Mouse (Mus musculus) hindbrain, postnatal 0 days (tissue): Measurements from ENCODE around the gene Fbln2. TPM values are rescaled to one million over a fixed set of nuclear protein-coding genes. Genes with fewer than 3 reads are reported as not detected.

Experiments
- ATAC-seq: fragments of 200-750 bp; cut with Nextera tagmentation; 2 replicates; pipeline ENCODE4 v1.8.0; 2017; ENCODE audit warnings: mild to moderate bottlenecking, moderate TSS enrichment, moderate library complexity
- DNase-seq: peaks from one replicate; pipeline ENCODE4 v3.0.0-alpha.2; 2015; ENCODE audit warnings: low spot score
- H3K27ac ChIP-seq: fragments of 300-500 bp; sonication (generic); 2 replicates; pipeline ENCODE4 v1.5.1; 2014; ENCODE audit warnings: mild to moderate bottlenecking
- H3K27me3 ChIP-seq: fragments of 300-500 bp; sonication (generic); 2 replicates; pipeline ENCODE4 v1.6.1; 2014; ENCODE audit warnings: low read length, mixed read lengths; ENCODE audit not compliant: insufficient read depth
- H3K36me3 ChIP-seq: fragments of 300-500 bp; sonication (generic); 2 replicates; pipeline ENCODE4 v1.6.1; 2014; ENCODE audit warnings: low read length, mixed read lengths; ENCODE audit not compliant: insufficient read depth
- H3K4me1 ChIP-seq: fragments of 300-500 bp; sonication (generic); 2 replicates; pipeline ENCODE4 v1.6.1; 2014; ENCODE audit warnings: antibody characterized with exemption, low read length, mixed read lengths; ENCODE audit not compliant: insufficient read depth
- H3K4me2 ChIP-seq: fragments of 300-500 bp; sonication (generic); 2 replicates; pipeline ENCODE4 v1.6.1; 2014; ENCODE audit warnings: low read depth, mild to moderate bottlenecking, low read length, moderate library complexity, mixed read lengths
- H3K4me3 ChIP-seq: fragments of 300-500 bp; sonication (generic); 2 replicates; pipeline ENCODE4 v1.5.1; 2014; ENCODE audit warnings: low read length
- H3K9ac ChIP-seq: fragments of 300-500 bp; sonication (generic); replicated peaks from 2 replicates; pipeline ENCODE4 v1.6.1; 2014; ENCODE audit warnings: mild to moderate bottlenecking, low read length, moderate library complexity, mixed read lengths
- H3K9me3 ChIP-seq: fragments of 300-500 bp; sonication (generic); 2 replicates; pipeline ENCODE4 v1.6.1; 2016; ENCODE audit warnings: low read length, mixed read lengths
- CTCF ChIP-seq: IDR thresholded peaks from 2 replicates; pipeline ENCODE4 v1.5.1; 2016; ENCODE audit warnings: antibody characterized with exemption, control low read depth, low read depth
- WGBS: fragments of 180-500 bp; shearing (Covaris S2); extraction: QIAGEN DNeasy Blood & Tissue Kit; methylation state at CpG from one replicate; pipeline ENCODE4 v1.1.7; 2014; 5-methylcytosine and 5-hydroxymethylcytosine counted together
- polyA plus RNA-seq: library from polyadenylated mRNA; unstranded; fragments of >200 nt; fragmentation: Nextera tagmentation; extraction: Ambion mirVana; gene quantifications from 2 replicates; pipeline ENCODE4 v1.2.1, GENCODE M21; 2015
- total RNA-seq: library from RNA; depleted of rRNA; stranded (reverse); fragments of >200 nt; gene quantifications from 2 replicates; pipeline ENCODE4 v1.2.3, GENCODE M21; 2014

Gene Fbln2
- total and polyA plus RNA-seq, 2 experiments from 2014 or later = 21.2 to 50.6 TPM

DNA sequence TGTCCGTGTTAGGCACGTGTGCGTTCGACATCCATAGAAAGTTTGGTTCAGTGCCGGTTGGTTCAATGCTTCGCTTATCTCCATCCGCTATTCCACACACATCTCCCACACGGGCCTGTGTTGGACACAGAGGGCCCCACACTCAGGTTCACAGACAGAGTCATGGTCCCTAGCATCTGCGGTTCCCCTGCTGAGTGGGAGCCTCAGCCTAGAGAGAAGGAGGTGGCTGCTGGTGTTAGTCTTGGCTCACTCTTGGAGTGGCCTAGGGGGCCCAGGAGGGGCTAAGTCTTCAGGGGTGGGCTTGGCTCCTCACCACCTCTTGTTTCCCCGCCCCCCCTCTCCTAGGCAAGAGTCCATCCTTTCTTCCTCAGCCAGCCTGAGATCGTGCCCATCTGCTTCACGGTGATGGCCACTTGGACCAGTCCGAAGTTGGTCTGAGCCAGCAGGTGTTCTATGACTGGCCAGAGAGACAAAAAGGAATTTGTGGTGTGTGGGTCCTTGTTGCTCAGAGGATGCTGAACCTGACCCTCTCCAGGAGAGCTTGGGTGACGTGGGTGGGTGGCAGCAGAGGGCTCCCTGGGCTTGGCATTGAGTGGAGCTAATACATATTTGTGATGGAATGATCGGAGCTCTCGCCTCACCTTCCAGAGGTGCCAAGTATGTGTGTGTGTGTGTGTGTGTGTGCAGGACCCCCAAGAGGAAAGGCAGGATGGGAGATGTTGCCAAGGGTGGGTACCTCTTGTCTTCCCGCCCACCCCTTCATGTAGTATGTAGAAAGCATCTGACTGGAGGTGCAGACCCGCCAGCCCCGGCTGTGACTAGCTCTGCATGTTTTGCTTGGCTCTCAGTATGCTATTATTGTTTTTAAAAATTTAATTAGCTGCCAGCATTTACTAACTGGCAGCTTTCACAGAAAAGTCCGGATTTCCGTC, 1.3 kb downstream of the Fbln2 start:
- peak overlapping the region; percentile 46; the same call in 1 of the 2 replicates for H3K9ac ChIP-seq
- peaks cover 12% of the 10 kb centered on the region for H3K4me1 ChIP-seq
- WGBS = 45% methylated on average over 21 of the region's 21 CpGs
- H3K9me3 ChIP-seq = no peaks in the 10 kb centered on the region
- H3K4me3 ChIP-seq = peak overlapping the region; percentile 34
- no peak for DNase-seq
- peak overlapping the region; percentile 60 for H3K4me2 ChIP-seq
- TF ChIP-seq CTCF = no peak
- no peak overlapping the region for H3K27ac ChIP-seq
- peak; percentile 37; the same call in 1 of the 2 replicates for ATAC-seq
- no peaks in the 10 kb centered on the region; the same call in 1 of the 2 replicates for H3K27me3 ChIP-seq
- no peaks in the 10 kb centered on the region for H3K36me3 ChIP-seq

GRCm38 (mm10) chr6:91215454-91215853, 3.2 kb downstream of the Fbln2 start:
- ATAC-seq = no peak
- TF ChIP-seq CTCF = no peak
- no peak overlapping the region for H3K9ac ChIP-seq

GRCm38 (mm10) chr6:91218445-91218844, 6.2 kb downstream of the Fbln2 start:
- H3K9me3 ChIP-seq = no peaks in the 10 kb centered on the region
- H3K27ac ChIP-seq = no peak overlapping the region
- TF ChIP-seq CTCF = no peak
- ATAC-seq (no peak), DNase-seq (peak; percentile 35)
- H3K36me3 ChIP-seq = no peaks in the 10 kb centered on the region
- 27% methylated on average over 9 of the region's 9 CpGs for WGBS
- H3K27me3 ChIP-seq = no peaks in the 10 kb centered on the region; the same call in 1 of the 2 replicates
- H3K9ac ChIP-seq = 0 out of 2 replicates have a peak overlapping the region, but pooled peaks have one; percentile 24
- H3K4me1 ChIP-seq = peaks cover 8% of the 10 kb centered on the region; the same call in 1 of the 2 replicates
- H3K4me2 ChIP-seq = no peak overlapping the region
- H3K4me3 ChIP-seq = no peak overlapping the region

More at GRCm38 (mm10) chr6:91215454-91215853, 3.2 kb downstream of the Fbln2 start:
- Histone ChIP-seq H3K9me3 (no peaks in the 10 kb centered on the region), H3K27ac (no peak overlapping the region), H3K27me3 (no peaks in the 10 kb centered on the region; the same call in 1 of the 2 replicates), H3K4me3 (no peak overlapping the region), H3K4me2 (no peak overlapping the region), H3K4me1 (peaks cover 16% of the 10 kb centered on the region), H3K36me3 (no peaks in the 10 kb centered on the region)
- WGBS = 55% methylated on average over 1 of the region's 1 CpGs
- DNase-seq = no peak

- peaks cover 8% of the 10 kb centered on the region; the same call in 1 of the 2 replicates for H3K4me1 ChIP-seq
- H3K4me2 ChIP-seq = no peak overlapping the region
- no peaks in the 10 kb centered on the region for H3K27me3 ChIP-seq
- DNase-seq (no peak), ATAC-seq (peak; percentile 30; the same call in 1 of the 2 replicates)
- peak; percentile 20; the same call in 1 of the 2 replicates for TF ChIP-seq CTCF
- no peak overlapping the region for H3K4me3 ChIP-seq
- H3K9ac ChIP-seq = 0 out of 2 replicates have a peak overlapping the region, but pooled peaks have one; percentile 24
- H3K27ac ChIP-seq = no peak overlapping the region
- 69% methylated on average over 3 of the region's 3 CpGs for WGBS
- H3K36me3 ChIP-seq = no peaks in the 10 kb centered on the region
- no peaks in the 10 kb centered on the region for H3K9me3 ChIP-seq
These were observed 6.6 kb downstream of the Fbln2 start for GRCm38 (mm10) chr6:91218871-91219270.

DNA sequence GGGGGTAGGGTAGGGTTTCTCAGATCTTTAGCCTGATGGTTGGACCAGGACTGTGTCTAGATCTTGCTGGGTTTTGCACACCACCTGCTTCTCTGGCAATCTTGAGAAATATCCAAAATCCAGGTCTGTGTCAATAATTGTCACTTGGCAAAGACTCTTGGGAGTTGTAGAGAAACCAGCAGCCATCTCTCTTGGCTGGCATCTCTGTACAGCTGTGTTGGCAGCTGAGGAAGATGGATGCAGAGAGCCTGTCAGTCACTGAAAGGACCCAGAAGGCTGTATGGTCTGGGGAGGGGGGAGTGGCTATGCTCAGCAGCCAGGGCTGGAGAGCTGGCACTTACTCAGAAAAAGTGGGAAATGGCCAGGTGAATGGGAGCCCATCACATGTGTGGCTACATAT, 7.8 kb downstream of the Fbln2 start:
- ATAC-seq (peak; percentile 16; the same call in 1 of the 2 replicates), DNase-seq (no peak)
- TF ChIP-seq CTCF = no peak
- H3K4me1 ChIP-seq = peaks cover 8% of the 10 kb centered on the region; the same call in 1 of the 2 replicates
- H3K36me3 ChIP-seq = no peaks in the 10 kb centered on the region
- H3K27ac ChIP-seq = no peak overlapping the region
- no peak overlapping the region for H3K4me3 ChIP-seq
- no peaks in the 10 kb centered on the region for H3K9me3 ChIP-seq
- H3K27me3 ChIP-seq = no peaks in the 10 kb centered on the region
- H3K4me2 ChIP-seq = no peak overlapping the region
- H3K9ac ChIP-seq = no peak overlapping the region

DNA sequence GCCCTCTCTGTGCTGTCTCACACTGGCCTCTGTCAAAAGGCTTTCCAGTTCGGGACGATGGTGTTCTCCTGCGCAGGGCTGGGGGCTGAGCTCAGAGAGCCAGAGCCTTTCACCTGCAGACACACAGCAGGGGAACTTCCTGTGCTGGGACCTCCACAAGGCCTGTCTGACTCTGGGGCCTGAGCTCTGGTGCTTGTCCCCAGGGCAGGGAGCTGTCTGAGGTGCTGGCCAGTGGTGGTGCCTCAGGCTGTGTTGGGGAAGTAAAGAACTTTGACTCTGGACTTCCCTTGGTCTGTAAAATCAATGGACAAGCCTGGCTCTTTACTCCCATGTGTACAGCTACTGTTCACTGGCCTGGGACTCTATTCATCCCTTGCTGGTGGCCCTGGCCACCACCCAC, 8.8 kb downstream of the Fbln2 start:
- peaks cover 8% of the 10 kb centered on the region; the same call in 1 of the 2 replicates for H3K4me1 ChIP-seq
- H3K4me3 ChIP-seq = no peak overlapping the region
- H3K36me3 ChIP-seq = no peaks in the 10 kb centered on the region
- no peak overlapping the region for H3K27ac ChIP-seq
- no peaks in the 10 kb centered on the region for H3K9me3 ChIP-seq
- H3K4me2 ChIP-seq = no peak overlapping the region
- no peak for DNase-seq
- 15% methylated on average over 3 of the region's 3 CpGs for WGBS
- ATAC-seq = no peak
- no peak overlapping the region for H3K9ac ChIP-seq
- no peak for TF ChIP-seq CTCF
- no peaks in the 10 kb centered on the region for H3K27me3 ChIP-seq
